Mouse (Mus musculus) intestine, embryonic 14.5 days (tissue): ENCODE results near the gene Ankrd33b. TPM values are rescaled to one million over a fixed set of nuclear protein-coding genes. Genes with fewer than 3 reads are reported as not detected.
A peak's percentile ranks its signal among the peaks of the same experiment; 100 is the strongest.

Experiments
- ATAC-seq: fragments of 200-750 bp; cut with Nextera tagmentation; replicated peaks from 2 replicates; pipeline ENCODE4 v1.8.0; 2017; ENCODE audit warnings: low read depth, moderate number of reproducible peaks, moderate TSS enrichment, moderate library complexity; ENCODE audit not compliant: low FRiP score, low TSS enrichment
- DNase-seq: peaks from one replicate; pipeline ENCODE4 v3.0.0-alpha.2; 2018; ENCODE audit warnings: low spot score
- H3K27ac ChIP-seq: fragments of 300-500 bp; sonication (generic); 2 replicates; pipeline ENCODE4 v1.5.1; 2014; ENCODE audit warnings: low read depth, mild to moderate bottlenecking, control low read depth
- H3K27me3 ChIP-seq: fragments of 300-500 bp; sonication (generic); replicated peaks from 2 replicates; pipeline ENCODE4 v1.6.1; 2014; ENCODE audit warnings: low read length, control low read depth; ENCODE audit not compliant: control insufficient read depth, insufficient read depth
- H3K36me3 ChIP-seq: fragments of 300-500 bp; sonication (generic); 2 replicates; pipeline ENCODE4 v1.6.1; 2014; ENCODE audit warnings: low read length, control low read depth; ENCODE audit not compliant: control insufficient read depth, insufficient read depth
- H3K4me1 ChIP-seq: fragments of 300-500 bp; sonication (generic); replicated peaks from 2 replicates; pipeline ENCODE4 v1.6.1; 2014; ENCODE audit warnings: low read length, control low read depth, mixed read lengths; ENCODE audit not compliant: control insufficient read depth, insufficient read depth
- H3K4me2 ChIP-seq: fragments of 300-500 bp; sonication (generic); 2 replicates; pipeline ENCODE4 v1.6.1; 2014; ENCODE audit warnings: low read length
- H3K4me3 ChIP-seq: fragments of 300-500 bp; sonication (generic); 2 replicates; pipeline ENCODE4 v1.5.1; 2014; ENCODE audit warnings: low read depth, low read length, control low read depth, mixed read lengths
- H3K9ac ChIP-seq: fragments of 300-500 bp; sonication (generic); 2 replicates; pipeline ENCODE4 v1.6.1; 2014; ENCODE audit warnings: mild to moderate bottlenecking, low read length
- H3K9me3 ChIP-seq: fragments of 300-500 bp; sonication (generic); 2 replicates; pipeline ENCODE4 v1.6.1; 2016; ENCODE audit warnings: low read length, control low read depth; ENCODE audit not compliant: control insufficient read depth
- WGBS: fragments of 180-500 bp; shearing (Covaris S2); extraction: QIAGEN DNeasy Blood & Tissue Kit; methylation state at CpG from one replicate; pipeline ENCODE4 v1.1.7; 2014; 5-methylcytosine and 5-hydroxymethylcytosine counted together
- polyA plus RNA-seq: library from polyadenylated mRNA; unstranded; fragments of >200 nt; fragmentation: Nextera tagmentation; extraction: Ambion mirVana; gene quantifications from 2 replicates; pipeline ENCODE4 v1.2.1, GENCODE M21; 2014

Ankrd33b gene
- polyA plus RNA-seq, 1 experiment from 2014 or later = 0.41 TPM

DNA sequence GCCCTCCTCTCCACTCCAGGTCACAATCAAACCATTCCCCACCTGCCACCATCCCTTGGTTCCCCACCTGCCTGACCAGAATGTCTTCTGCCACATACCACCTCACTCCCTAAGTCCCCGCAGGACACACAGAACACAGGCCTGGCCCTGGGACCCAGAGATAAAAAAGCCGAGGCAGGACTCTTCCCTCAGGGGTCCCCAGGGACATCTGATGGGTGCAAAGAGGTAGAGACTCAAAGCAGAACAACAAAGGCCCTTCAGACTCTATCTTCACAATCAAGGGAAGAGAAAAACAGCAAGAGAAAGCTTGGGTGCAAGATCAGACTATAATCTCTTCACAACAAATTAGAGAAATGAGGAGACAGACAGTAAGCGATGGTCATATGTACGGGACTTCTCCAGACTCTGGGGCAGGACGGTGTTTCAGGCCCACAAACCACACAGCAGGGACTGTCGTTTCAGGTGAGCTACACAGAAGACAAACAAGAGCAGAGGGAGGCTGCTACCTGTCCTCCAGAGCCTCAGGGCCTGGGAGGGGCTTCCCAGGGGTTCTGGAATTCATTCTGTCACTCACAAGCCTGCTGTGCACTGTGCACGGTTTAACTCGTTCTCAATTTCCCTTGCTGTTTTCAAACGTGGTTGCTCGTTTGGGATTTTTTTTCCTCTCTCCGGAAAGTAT is 2.3 kb downstream of the Ankrd33b start:
- Histone ChIP-seq H3K9ac (no peak overlapping the region), H3K9me3 (no peaks in the 10 kb centered on the region), H3K4me2 (peak overlapping the region; percentile 100), H3K4me1 (peaks cover 7% of the 10 kb centered on the region; the same call in 1 of the 2 replicates), H3K27ac (no peak overlapping the region), H3K4me3 (peak overlapping the region; percentile 57), H3K27me3 (peaks cover 62% of the 10 kb centered on the region), H3K36me3 (no peaks in the 10 kb centered on the region)
- ATAC-seq = no peak
- no peak for DNase-seq
- WGBS = 28% methylated on average over 11 of the region's 11 CpGs

DNA sequence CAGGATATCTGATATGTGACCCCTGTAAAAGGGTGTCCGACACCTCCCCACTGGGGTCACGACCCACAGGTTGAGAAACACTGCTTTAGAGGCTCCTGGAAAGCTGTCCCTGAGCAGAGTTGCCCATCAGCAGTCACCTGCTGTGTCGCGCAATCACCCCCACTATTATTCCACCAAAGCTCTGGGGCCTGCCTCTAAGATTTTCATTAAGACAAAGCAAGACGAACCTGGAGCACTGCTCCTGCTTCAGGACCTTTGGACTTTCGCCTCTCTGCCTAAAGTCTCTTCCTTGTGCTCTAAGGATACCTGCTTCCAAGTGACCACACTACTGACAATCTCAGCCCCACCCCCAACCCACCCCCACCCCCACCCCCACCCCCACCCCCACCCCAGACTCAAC is 3.1 kb downstream of the Ankrd33b start:
- no peak overlapping the region for H3K4me2 ChIP-seq
- H3K36me3 ChIP-seq = no peaks in the 10 kb centered on the region
- no peak overlapping the region for H3K27ac ChIP-seq
- no peak for ATAC-seq
- WGBS = 73% methylated on average over 6 of the region's 6 CpGs
- H3K4me1 ChIP-seq = peaks cover 7% of the 10 kb centered on the region; the same call in 1 of the 2 replicates
- DNase-seq = no peak
- H3K9ac ChIP-seq = no peak overlapping the region
- H3K4me3 ChIP-seq = no peak overlapping the region
- H3K27me3 ChIP-seq = peaks cover 57% of the 10 kb centered on the region
- H3K9me3 ChIP-seq = no peaks in the 10 kb centered on the region

DNA sequence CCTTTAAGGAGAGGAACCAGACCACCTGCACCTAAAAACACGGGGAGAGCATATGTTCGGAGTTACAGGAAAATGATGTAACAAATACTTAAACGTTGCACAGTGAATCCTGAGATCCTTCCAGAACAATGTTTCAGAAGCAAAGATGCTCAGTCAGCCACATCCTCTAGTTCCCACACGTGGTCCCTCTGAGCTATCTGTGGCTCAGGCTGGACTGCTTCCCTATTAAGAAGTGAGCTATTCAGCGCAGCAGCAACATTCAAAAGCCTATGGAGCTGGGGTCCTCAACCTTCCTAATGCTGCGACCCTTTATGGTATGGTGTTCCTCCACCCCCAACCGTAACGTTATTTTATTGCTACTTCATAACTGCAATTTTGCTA is 3.6 kb downstream of the Ankrd33b start:
- Histone ChIP-seq H3K4me2 (no peak overlapping the region), H3K36me3 (no peaks in the 10 kb centered on the region), H3K9ac (no peak overlapping the region), H3K4me1 (peaks cover 7% of the 10 kb centered on the region; the same call in 1 of the 2 replicates), H3K27ac (no peak overlapping the region), H3K9me3 (no peaks in the 10 kb centered on the region), H3K27me3 (peaks cover 53% of the 10 kb centered on the region), H3K4me3 (no peak overlapping the region)
- ATAC-seq (no peak), DNase-seq (no peak)
- 72% methylated on average over 8 of the region's 8 CpGs for WGBS

DNA sequence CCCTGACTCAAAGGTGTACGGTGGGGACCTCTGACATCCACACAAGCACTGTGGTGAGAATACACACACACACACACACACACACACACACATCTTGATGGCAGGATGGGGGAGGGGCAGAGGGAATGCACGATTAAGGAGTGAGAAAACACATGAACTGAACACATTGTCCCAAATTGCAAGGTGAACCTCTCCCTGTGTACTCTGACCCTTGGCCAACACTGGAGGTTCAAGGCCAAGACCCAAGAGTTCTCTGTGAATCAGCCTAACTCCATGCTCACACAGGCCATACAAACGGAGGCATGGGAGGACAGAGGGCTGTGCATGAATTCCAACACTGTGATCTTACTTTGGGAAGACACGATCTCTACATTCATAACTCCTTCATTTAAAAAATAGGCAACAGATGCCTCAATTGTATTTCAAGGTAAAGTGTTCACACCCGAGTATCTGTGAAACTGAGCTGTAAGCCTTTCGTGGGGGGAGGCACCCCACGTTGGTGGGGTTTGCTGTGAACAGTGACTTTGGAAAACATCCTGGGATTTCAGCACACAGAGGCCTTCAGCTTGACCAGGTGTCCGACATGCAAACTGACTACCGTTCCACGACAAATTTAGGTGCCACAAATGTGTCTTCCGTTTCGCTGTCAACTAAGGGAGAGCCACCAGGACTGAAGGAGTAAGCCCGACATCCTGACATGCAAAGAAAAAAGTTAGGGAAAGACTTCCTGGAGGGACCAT is 4.1 kb downstream of the Ankrd33b start:
- ATAC-seq (no peak), DNase-seq (no peak)
- Histone ChIP-seq H3K27me3 (peaks cover 47% of the 10 kb centered on the region), H3K9ac (no peak overlapping the region), H3K9me3 (no peaks in the 10 kb centered on the region), H3K4me1 (peaks cover 7% of the 10 kb centered on the region; the same call in 1 of the 2 replicates), H3K4me3 (no peak overlapping the region), H3K36me3 (no peaks in the 10 kb centered on the region), H3K4me2 (no peak overlapping the region), H3K27ac (no peak overlapping the region)
- 86% methylated on average over 13 of the region's 13 CpGs for WGBS

DNA sequence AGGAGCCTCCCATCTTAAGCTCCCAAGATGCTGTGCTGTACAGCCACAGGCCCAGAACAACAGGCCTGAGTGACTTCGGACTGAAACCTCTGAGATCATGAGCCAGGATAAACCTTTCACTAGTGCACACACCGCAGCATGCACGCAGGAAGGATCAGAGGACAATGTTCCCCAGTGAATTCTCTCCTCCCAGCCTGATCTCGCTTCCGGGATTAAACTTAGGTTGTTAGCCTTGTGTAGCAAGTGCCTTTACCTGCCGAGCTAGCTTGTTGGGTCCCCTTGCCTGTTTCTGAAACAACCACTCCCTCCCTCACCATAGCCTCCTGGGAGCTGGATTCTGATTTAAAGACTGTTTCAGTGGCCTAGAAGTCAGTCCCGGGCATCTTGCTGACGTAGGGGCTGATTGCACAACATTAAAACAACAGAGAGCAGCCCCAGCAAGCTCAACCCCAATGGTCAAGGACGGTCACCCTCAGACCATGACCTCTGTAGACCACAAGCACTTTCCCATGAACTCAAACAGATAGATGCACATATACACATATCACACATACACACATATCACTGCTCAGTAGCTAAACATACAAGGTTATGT is 6.2 kb downstream of the Ankrd33b start:
- Histone ChIP-seq H3K4me1 (peaks cover 4% of the 10 kb centered on the region; the same call in 1 of the 2 replicates), H3K4me2 (no peak overlapping the region), H3K27ac (no peak overlapping the region), H3K36me3 (no peaks in the 10 kb centered on the region), H3K9ac (no peak overlapping the region), H3K27me3 (peaks cover 27% of the 10 kb centered on the region), H3K4me3 (no peak overlapping the region), H3K9me3 (no peaks in the 10 kb centered on the region)
- 92% methylated on average over 9 of the region's 9 CpGs for WGBS
- DNase-seq (no peak), ATAC-seq (no peak)

DNA sequence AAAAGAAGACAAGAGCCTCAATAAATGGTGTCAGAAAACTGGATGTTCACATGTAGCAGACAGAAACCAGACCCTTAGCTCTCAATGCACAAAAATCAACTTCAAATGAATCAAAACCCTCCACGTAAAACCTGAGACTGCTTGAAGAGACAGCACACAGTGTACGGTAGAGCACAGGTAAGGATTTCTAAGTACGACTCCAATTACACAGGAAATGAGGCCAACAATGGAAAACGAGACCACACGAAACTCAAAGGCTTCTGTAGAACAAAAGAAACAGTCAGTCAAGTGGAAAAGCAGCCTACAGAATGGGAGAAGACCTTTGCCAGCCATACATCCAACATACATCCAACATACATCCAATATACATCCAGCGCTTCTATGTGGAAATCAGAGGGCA is 6.9 kb downstream of the Ankrd33b start:
- Histone ChIP-seq H3K4me2 (no peak overlapping the region), H3K27ac (no peak overlapping the region), H3K4me1 (no peaks in the 10 kb centered on the region), H3K27me3 (peaks cover 20% of the 10 kb centered on the region), H3K4me3 (no peak overlapping the region), H3K9me3 (no peaks in the 10 kb centered on the region), H3K9ac (no peak overlapping the region), H3K36me3 (no peaks in the 10 kb centered on the region)
- 75% methylated on average over 6 of the region's 6 CpGs for WGBS
- ATAC-seq = no peak
- no peak for DNase-seq

DNA sequence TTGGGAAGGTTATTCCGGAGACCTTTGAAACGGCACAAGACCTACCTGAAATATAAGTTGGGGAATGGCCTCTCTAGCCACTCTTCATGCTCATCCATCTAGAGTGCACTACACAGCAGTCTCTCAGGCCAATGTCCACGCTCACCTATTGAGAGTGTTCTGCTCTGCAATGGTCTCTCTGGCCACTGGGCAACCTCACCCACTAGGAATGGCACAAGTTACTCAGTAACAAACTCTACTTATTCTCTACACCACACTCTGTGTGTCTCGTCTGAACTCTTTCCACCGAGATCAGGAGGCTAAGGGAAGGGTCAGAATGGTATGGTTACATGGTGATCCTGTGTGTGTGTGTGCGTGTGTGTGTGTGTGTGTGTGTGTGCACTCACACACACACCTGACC is 7.7 kb downstream of the Ankrd33b start:
- 85% methylated on average over 6 of the region's 6 CpGs for WGBS
- Histone ChIP-seq H3K9ac (no peak overlapping the region), H3K27me3 (peaks cover 12% of the 10 kb centered on the region), H3K27ac (no peak overlapping the region), H3K4me1 (no peaks in the 10 kb centered on the region), H3K4me2 (no peak overlapping the region), H3K4me3 (no peak overlapping the region), H3K9me3 (no peaks in the 10 kb centered on the region), H3K36me3 (no peaks in the 10 kb centered on the region)
- no peak for DNase-seq
- ATAC-seq = no peak

DNA sequence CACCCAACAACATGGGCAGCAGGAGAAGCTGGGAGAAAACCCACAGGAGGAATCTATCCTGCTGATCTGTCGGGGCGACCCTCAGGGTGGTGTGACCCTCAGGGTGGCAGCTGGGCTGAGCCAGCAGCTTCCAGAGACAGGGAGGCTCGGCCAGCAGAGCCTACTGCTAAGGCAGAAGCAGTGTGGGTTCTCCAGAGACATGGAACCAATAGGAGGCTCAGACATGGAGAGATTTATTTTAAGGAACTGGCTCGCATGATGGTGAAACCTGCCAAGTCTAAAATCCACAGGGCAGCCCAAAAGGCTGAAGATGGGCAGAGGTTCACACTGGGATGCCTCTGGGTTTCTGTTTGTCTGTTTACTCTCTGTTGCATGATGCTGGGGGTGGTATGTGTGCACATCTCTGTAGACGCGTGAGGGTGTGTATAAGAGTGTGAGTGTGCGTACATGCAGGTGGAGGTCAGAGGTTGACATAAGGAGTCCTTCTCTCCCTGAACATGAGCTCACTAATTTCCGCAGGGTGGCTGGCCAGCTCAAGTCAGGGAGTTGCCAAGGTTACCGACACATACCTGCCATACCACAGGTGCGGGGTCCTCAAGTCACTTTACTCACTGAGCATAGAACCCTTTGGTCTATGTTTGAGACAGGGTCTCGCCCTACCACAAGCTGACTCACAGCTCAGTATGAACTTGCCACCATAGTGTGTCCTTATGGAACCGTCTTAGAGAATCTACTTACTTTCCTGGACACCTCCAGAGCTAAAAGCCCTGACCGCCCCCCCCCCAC is 14.8 kb downstream of the Ankrd33b start:
- no peaks in the 10 kb centered on the region for H3K9me3 ChIP-seq
- ATAC-seq = no peak
- no peak overlapping the region for H3K4me3 ChIP-seq
- H3K4me1 ChIP-seq = no peaks in the 10 kb centered on the region
- no peak overlapping the region for H3K4me2 ChIP-seq
- H3K36me3 ChIP-seq = no peaks in the 10 kb centered on the region
- no peaks in the 10 kb centered on the region for H3K27me3 ChIP-seq
- no peak for DNase-seq
- no peak overlapping the region for H3K9ac ChIP-seq
- WGBS = 77% methylated on average over 13 of the region's 13 CpGs
- H3K27ac ChIP-seq = no peak overlapping the region
